Mouse (Mus musculus) ES-Bruce4 (cell line): ENCODE measurements around the gene Adarb1.

ENCODE experiments used
- CTCF ChIP-seq: IDR thresholded peaks from one replicate; pipeline ENCODE4 v1.8.1; 2011; ENCODE audit warnings: low read depth, low read length
- EP300 ChIP-seq: IDR thresholded peaks from 2 replicates; pipeline ENCODE4 v1.6.1; 2011; ENCODE audit warnings: low read depth, low read length; ENCODE audit not compliant: insufficient read depth
- POLR2A ChIP-seq: IDR thresholded peaks from one replicate; pipeline ENCODE4 v1.8.1; 2011; ENCODE audit warnings: low read length; ENCODE audit not compliant: insufficient read depth

DNA sequence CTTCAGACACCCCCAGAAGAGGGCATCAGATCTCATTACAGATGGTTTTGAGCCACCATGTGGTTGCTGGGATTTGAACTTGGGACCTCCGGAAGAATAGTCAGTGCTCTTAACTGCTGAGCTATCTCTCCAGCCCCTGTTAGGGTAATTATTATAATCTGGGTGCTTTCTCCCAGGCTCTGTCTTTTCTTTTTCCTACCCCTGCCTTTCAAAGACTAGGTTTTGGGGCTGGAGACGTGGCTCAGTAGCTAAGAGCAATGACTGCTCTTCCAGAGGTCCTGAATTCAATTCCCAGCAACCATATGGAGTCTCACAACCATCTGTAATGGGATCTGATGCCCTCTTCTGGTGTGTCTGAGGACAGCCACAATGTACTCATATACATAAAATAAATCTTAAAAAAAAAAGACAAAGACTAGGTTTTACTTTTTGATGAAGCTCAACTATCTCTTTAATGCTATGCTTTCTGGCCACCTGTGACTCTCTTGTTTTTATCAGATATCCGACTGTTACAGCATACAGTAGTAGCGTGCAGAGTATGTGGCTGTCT lies 160.0 kb downstream of the Adarb1 start:
- no peak for TF ChIP-seq CTCF
- TF ChIP-seq POLR2A: no peak
- no peak for TF ChIP-seq EP300
